Mouse (Mus musculus) CH12.LX (cell line): ENCODE results near the gene Slc25a20. TPM values are rescaled to one million over a fixed set of nuclear protein-coding genes. Genes with fewer than 3 reads are reported as not detected.

Source experiments
- DNase-seq: peaks from one replicate; pipeline ENCODE4 v3.0.0-alpha.2; 2013; ENCODE audit errors: extremely low read depth
- H3K27ac ChIP-seq: 2 replicates; pipeline ENCODE4 v1.5.1; 2012; ENCODE audit warnings: low read depth, mild to moderate bottlenecking, control low read depth, moderate library complexity; ENCODE audit not compliant: insufficient read depth
- H3K27me3 ChIP-seq: replicated peaks from 2 replicates; pipeline ENCODE3; 2012; ENCODE audit warnings: inconsistent platforms
- H3K36me3 ChIP-seq, 2 experiments: replicated peaks in 1 of 2; 2 replicates each; pipeline versions ENCODE3 to v1.6.1; 2012; ENCODE audit warnings: inconsistent platforms in 1 of 2, low read length in 1 of 2, mild to moderate bottlenecking in 1 of 2, mixed read lengths in 1 of 2, moderate library complexity in 1 of 2; ENCODE audit not compliant: control insufficient read depth in 1 of 2, insufficient read depth in 1 of 2
- H3K4me1 ChIP-seq, 2 experiments: 2 replicates each; pipeline ENCODE4 v1.6.1; 2012; ENCODE audit warnings: inconsistent platforms in 1 of 2, moderate library complexity in 1 of 2; ENCODE audit not compliant: insufficient read depth in 2 of 2, control insufficient read depth in 1 of 2
- H3K4me2 ChIP-seq: 2 replicates; pipeline ENCODE4 v1.6.1; 2012; ENCODE audit warnings: low read depth, mild to moderate bottlenecking, control low read depth; ENCODE audit not compliant: poor library complexity, insufficient read depth, severe bottlenecking
- H3K4me3 ChIP-seq, 3 experiments: fragments of 150-350 bp in 1 of 3; sonication (generic) in 1 of 3; replicated peaks in 1 of 3; 2 replicates each; pipeline versions ENCODE3 to v1.5.1; 2011 to 2012; ENCODE audit warnings: low read depth in 2 of 3, low read length in 2 of 3, mild to moderate bottlenecking in 2 of 3, moderate library complexity in 2 of 3, control low read depth in 1 of 3, improper control_type of control experiment in 1 of 3, inconsistent platforms in 1 of 3, mixed read lengths in 1 of 3; ENCODE audit not compliant: poor library complexity in 1 of 3
- H3K79me2 ChIP-seq: replicated peaks from 2 replicates; pipeline ENCODE4 v1.6.1; 2012; ENCODE audit warnings: mild to moderate bottlenecking, moderate library complexity; ENCODE audit not compliant: control insufficient read depth, poor library complexity, insufficient read depth, severe bottlenecking; ENCODE audit errors: extremely low read depth
- H3K9ac ChIP-seq: 2 replicates; pipeline ENCODE4 v1.6.1; 2012; ENCODE audit warnings: low read depth, mild to moderate bottlenecking, control low read depth, moderate library complexity; ENCODE audit not compliant: insufficient read depth
- H3K9me3 ChIP-seq: replicated peaks from 2 replicates; pipeline ENCODE3; 2012; ENCODE audit warnings: low read length, inconsistent platforms, mixed read lengths
- BHLHE40 ChIP-seq: IDR thresholded peaks from 2 replicates; pipeline ENCODE4 v1.6.1; 2011; ENCODE audit warnings: mild to moderate bottlenecking, low read depth, low read length, improper control_type of control experiment
- CHD1 ChIP-seq: IDR thresholded peaks from 2 replicates; pipeline ENCODE4 v1.6.1; 2012; ENCODE audit warnings: low read depth, low read length, improper control_type of control experiment, inconsistent platforms
- CHD2 ChIP-seq: IDR thresholded peaks from 2 replicates; pipeline ENCODE4 v1.6.1; 2011; ENCODE audit warnings: low read length, improper control_type of control experiment
- EP300 ChIP-seq: IDR thresholded peaks from 2 replicates; pipeline ENCODE4 v1.6.1; 2011; ENCODE audit warnings: low read length, improper control_type of control experiment
- GABPA ChIP-seq: IDR thresholded peaks from 2 replicates; pipeline ENCODE4 v1.6.1; 2012; ENCODE audit warnings: low read depth, low read length, improper control_type of control experiment, inconsistent platforms; ENCODE audit not compliant: insufficient replicate concordance
- KAT2A ChIP-seq: IDR thresholded peaks from 2 replicates; pipeline ENCODE4 v1.6.1; 2012; ENCODE audit warnings: low read length, improper control_type of control experiment, inconsistent platforms; ENCODE audit not compliant: insufficient replicate concordance
- NELFE ChIP-seq: IDR thresholded peaks from 2 replicates; pipeline ENCODE4 v1.6.1; 2011; ENCODE audit warnings: low read depth, low read length, improper control_type of control experiment
- POLR2A ChIP-seq: IDR thresholded peaks from 2 replicates; pipeline ENCODE4 v1.6.1; 2011; ENCODE audit warnings: low read depth, mild to moderate bottlenecking, improper control_type of control experiment, low read length
- RCOR1 ChIP-seq: conservative IDR thresholded peaks from 2 replicates; pipeline ENCODE4 v1.6.1; 2012; ENCODE audit warnings: low read depth, mild to moderate bottlenecking, inconsistent platforms, low read length, improper control_type of control experiment
- UBTF ChIP-seq: IDR thresholded peaks from 2 replicates; pipeline ENCODE4 v1.6.1; 2012; ENCODE audit warnings: low read depth, mild to moderate bottlenecking, inconsistent platforms, low read length, improper control_type of control experiment, moderate library complexity
- USF2 ChIP-seq: conservative IDR thresholded peaks from 2 replicates; pipeline ENCODE4 v1.6.1; 2011; ENCODE audit warnings: low read depth, low read length, improper control_type of control experiment
- ZNF384 ChIP-seq: IDR thresholded peaks from 2 replicates; pipeline ENCODE4 v1.6.1; 2012; ENCODE audit warnings: low read depth, low read length, improper control_type of control experiment, inconsistent platforms
- dilution Hi-C: fragments of 300-500 bp; cut with MboI; formaldehyde crosslinking; loops from 2 replicates; pipeline ENCODE4 v1.14.3; 2020; ENCODE audit warnings: low sequenced_read_pairs; ENCODE audit not compliant: extremely low pct_unique_long_range_greater_than_20kb, extremely low pct_ligation_motif_present
- in situ Hi-C: fragments of 300-500 bp; cut with MboI; formaldehyde crosslinking; loops from 3 replicates; pipeline ENCODE4 v1.14.3; 2019; ENCODE audit warnings: low sequenced_read_pairs, low pct_ligation_motif_present, low pct_unique_long_range_greater_than_20kb, mixed read lengths
- polyA plus RNA-seq: library from polyadenylated mRNA; unstranded; fragments of >175 nt; gene quantifications from 2 replicates; pipeline ENCODE4 v1.2.1, GENCODE M21; 2012; ENCODE audit warnings: low read depth; ENCODE audit not compliant: insufficient read length
- total RNA-seq, 2 experiments: library from RNA; depleted of rRNA; stranded (reverse); fragments of 300-350 nt in 1 of 2; fragments of >200 nt in 1 of 2; gene quantifications; 2 replicates each; pipeline ENCODE4 v1.2.3; 2012 to 2014

The Slc25a20 gene
- total and polyA plus RNA-seq, 3 experiments = 15.9 to 18.9 (median 16.7) TPM

- no peak overlapping the region for H3K4me2 ChIP-seq
- no peaks in the 10 kb centered on the region for H3K9me3 ChIP-seq
- H3K9ac ChIP-seq = no peak overlapping the region
- dilution Hi-C loops (no loop called here), in situ Hi-C loops (no loop called here)
- no peaks in the 10 kb centered on the region for H3K79me2 ChIP-seq
- TF ChIP-seq ZNF384 (no peak), NELFE (no peak), USF2 (no peak), EP300 (no peak), CHD2 (no peak)
- H3K27me3 ChIP-seq = no peaks in the 10 kb centered on the region
- no peak overlapping the region for H3K27ac ChIP-seq
- H3K4me3 ChIP-seq = no peak overlapping the region
- peaks cover 8 to 33% of the 10 kb centered on the region in 2 experiments for H3K36me3 ChIP-seq
- H3K4me1 ChIP-seq = peaks cover 0 to 12% of the 10 kb centered on the region in 2 experiments; a peak in 2 of 4 replicates
- DNase-seq = no peak
These were observed 24.6 kb downstream of the Slc25a20 start for GRCm38 (mm10) chr9:108686475-108686887.

- peaks cover 7 to 29% of the 10 kb centered on the region in 2 experiments for H3K36me3 ChIP-seq
- no peak overlapping the region for H3K27ac ChIP-seq
- no peak for TF ChIP-seq RCOR1
- TF ChIP-seq CHD1 = no peak
- no peak for TF ChIP-seq UBTF
- TF ChIP-seq POLR2A = no peak
- TF ChIP-seq KAT2A = no peak
- dilution Hi-C loops (no loop called here), in situ Hi-C loops (no loop called here)
- H3K4me2 ChIP-seq = peak overlapping the region; percentile 32; the same call in 1 of the 2 replicates
- DNase-seq = no peak
- no peak overlapping the region for H3K9ac ChIP-seq
- H3K79me2 ChIP-seq = no peaks in the 10 kb centered on the region
- no peak overlapping the region for H3K4me3 ChIP-seq
- no peaks in the 10 kb centered on the region for H3K9me3 ChIP-seq
- H3K4me1 ChIP-seq = peaks cover 0 to 15% of the 10 kb centered on the region in 2 experiments; a peak in 2 of 4 replicates
- H3K27me3 ChIP-seq = no peaks in the 10 kb centered on the region
These were observed 25.3 kb downstream of the Slc25a20 start for GRCm38 (mm10) chr9:108687181-108687580.

- in situ Hi-C loops = no loop called here
- H3K27ac ChIP-seq = no peak overlapping the region
- no peak for DNase-seq
- H3K4me2 ChIP-seq = peak overlapping the region; percentile 32; the same call in 1 of the 2 replicates
- H3K79me2 ChIP-seq = no peaks in the 10 kb centered on the region
- peaks cover 3 to 23% of the 10 kb centered on the region in 2 experiments for H3K36me3 ChIP-seq
- H3K9me3 ChIP-seq = no peaks in the 10 kb centered on the region
- no peak overlapping the region for H3K9ac ChIP-seq
- H3K4me1 ChIP-seq = peaks cover 0 to 15% of the 10 kb centered on the region in 2 experiments; a peak in 2 of 4 replicates
- H3K4me3 ChIP-seq = no peak overlapping the region
- H3K27me3 ChIP-seq = no peaks in the 10 kb centered on the region
- TF ChIP-seq GABPA = no peak
- no peak for TF ChIP-seq CHD1
- TF ChIP-seq BHLHE40 = no peak
- dilution Hi-C loops = no loop called here
These were observed 25.8 kb downstream of the Slc25a20 start for GRCm38 (mm10) chr9:108687686-108688085.
